Mouse (Mus musculus) cerebral cortex, adult 2 months (tissue): ENCODE measurements around the gene Tsc22d4.

ENCODE experiments used
- WGBS: fragments of 180-500 bp; shearing (Covaris S2); methylation state at CpG from one replicate; pipeline ENCODE4 v1.1.7; 2018; 5-methylcytosine and 5-hydroxymethylcytosine counted together

The Tsc22d4 gene

DNA sequence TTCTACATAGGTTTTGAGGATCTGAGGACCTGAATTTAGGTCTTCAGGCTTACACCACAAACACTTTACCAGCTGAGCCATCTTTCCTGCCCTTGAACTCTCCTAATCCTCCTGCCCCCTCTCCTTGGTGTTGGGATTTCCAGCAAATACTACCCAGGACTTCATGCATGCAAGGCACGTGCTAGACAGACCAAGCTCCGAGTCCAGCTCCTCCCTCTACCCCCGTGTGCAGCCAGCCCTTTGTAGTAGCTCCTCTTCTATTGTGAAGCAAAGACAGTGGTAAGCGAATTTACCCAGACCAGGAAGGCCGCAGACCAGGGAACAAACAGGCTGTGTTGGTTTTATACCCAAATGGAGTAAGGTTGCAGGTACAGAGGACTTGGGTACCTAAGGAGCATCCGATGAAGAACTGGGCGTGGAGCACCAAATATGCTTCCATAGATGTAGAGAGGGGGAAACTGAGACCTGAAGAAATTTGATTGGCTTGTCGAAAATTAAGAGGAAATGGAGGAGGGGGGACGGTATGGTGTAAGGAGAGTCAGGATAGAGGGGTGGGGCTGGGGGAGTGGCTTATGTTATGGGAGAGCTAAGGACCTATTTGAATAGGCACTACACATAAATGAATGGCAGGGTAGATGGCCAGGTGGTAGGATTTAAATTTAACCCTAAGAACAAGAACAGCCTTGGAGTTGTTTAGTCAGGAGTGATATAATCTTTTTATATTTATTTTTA, 19.2 kb downstream of the Tsc22d4 start:
- whole genome bisulfite sequencing: 70% methylated on average over 9 of the region's 9 CpGs

GRCm38 (mm10) chr5:137766270-137766669, 20.7 kb downstream of the Tsc22d4 start:
- WGBS: 66% methylated on average over 3 of the region's 3 CpGs

- 36% methylated on average over 1 of the region's 1 CpGs for WGBS
Observed at GRCm38 (mm10) chr5:137768475-137768874, 22.9 kb downstream of the Tsc22d4 start.

- WGBS: 47% methylated on average over 2 of the region's 2 CpGs
Observed at GRCm38 (mm10) chr5:137770709-137771108, 25.2 kb downstream of the Tsc22d4 start.

DNA sequence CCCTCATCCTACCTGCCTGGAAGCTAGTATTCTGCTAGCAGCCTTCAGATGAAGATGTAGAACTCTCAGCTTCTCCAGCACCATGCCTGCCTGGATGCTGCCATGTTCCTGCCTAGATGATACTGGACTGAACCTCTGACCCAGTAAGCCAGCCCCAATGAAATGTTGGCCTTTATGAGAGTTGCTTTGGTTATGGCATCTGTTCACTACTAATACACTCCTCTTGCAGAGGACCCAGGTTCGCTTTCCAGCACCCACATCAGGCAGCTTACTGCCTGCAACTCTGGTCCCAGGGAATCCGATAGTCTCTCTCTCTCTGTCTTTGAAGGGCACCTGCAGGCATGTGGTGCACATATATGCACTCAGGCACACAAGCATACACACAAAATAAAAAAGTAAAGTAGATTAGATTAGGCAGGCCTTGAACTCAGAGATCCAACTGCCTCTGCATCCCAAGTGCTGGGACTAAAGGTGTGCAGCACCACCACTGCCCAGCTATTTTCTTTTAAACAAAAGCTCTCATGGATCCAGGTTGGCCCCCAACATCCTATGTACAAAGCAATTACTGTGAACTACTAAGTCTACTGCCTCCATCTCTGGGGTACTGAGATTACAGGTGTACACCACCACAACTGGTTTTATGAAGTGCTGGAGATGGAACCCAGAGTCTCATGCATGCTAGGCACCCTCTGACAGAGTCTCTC, 30.2 kb downstream of the Tsc22d4 start:
- 99% methylated on average over 2 of the region's 2 CpGs for WGBS

DNA sequence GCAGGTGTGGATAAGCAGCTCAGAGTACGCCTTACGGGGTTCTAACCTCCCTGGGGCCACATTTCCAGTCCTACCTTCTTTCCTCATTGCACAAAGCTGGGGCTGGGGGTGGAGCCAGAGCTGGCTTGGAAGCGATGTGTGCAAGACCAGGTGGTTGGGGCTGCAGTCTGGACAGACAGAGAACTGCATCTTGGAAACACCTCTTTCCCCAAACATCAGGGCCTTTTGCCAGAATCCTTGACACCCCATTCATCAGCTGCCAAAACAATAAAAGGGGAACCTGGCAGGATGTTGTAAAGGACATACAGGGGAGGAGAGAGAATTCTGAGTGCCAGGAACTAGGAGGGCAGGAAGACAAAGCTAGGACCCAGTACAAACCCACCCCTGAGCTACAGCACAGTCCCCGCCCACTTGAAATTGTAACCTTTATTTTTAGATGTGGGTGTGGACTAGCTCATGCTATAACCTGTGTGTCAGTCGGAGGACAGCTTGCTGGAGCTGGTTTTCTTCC, 30.9 kb downstream of the Tsc22d4 start:
- 33% methylated on average over 5 of the region's 5 CpGs for WGBS

DNA sequence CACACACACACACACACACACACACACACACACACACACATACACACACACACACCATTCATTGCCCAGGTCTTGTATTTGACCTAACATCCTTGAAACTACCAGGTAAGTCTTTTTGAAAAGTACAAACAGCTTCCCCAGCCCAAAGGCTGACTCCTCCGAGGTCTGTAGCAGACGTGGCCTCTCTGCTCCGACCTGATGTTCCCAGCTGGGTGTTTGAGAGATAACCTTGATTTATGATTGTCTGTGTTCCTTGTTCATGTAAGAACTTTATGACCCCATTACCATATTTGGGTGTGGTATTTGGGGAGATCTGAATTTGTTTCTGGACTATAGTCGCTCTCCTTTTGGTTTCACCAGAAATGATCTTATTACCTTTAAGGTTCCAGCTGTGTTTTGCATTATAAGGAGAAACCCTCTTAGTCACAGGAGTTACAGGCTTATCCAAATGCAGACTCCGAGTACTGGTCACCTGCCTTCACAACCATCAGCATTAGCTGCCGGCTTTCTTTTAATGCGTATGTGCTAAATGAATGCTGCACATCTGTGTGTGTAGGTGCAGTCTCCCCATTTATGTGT, 31.8 kb downstream of the Tsc22d4 start:
- 90% methylated on average over 7 of the region's 7 CpGs for WGBS

GRCm38 (mm10) chr5:137778635-137779034, 33.1 kb downstream of the Tsc22d4 start, which contains the start of gene Ppp1r35:
Gene Ppp1r35 (plus strand): TSS chr5:137778849.
- WGBS: 0% methylated on average over 31 of the region's 31 CpGs

- WGBS: 1% methylated on average over 83 of the region's 83 CpGs
Observed at GRCm38 (mm10) chr5:137779053-137779933, 33.8 kb downstream of the Tsc22d4 start.

- 89% methylated on average over 7 of the region's 7 CpGs for WGBS
Observed at GRCm38 (mm10) chr5:137781661-137782060, 36.1 kb downstream of the Tsc22d4 start.

DNA sequence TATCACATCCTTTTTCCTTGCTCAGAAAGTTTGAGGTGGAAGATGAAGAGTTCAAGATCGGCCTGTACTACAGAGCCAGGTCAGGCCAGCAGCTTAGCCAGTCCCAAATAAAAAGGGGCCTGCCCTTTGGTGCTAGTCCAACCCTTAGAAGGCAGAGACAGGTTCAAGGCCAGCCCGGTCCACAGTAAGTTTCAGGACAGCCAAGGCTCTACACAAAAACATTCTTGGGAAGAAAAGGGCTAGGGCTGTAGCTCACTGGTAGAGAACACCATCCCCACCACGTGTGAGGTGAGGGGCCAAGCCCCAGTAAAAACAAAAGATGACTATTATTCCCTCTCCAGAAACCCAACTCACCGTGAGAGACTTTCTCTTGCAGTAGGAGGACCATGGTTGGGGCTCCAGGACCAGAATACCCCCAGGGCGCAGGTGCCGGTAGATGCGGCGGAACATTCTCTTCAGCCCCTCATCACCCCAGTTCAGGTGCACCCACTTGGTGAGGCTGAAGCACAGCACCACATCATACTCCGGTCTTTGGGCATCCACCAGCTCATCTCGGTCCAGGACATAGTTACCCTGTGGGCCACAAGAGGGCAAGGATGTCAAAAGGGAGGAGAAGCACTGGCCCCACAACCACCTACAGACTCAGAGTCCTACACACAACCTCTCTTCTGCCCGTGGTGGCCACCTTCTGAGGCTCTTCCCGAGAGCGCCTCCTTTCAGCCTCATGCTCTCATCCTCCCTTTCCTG, 37.4 kb downstream of the Tsc22d4 start:
- 74% methylated on average over 13 of the region's 13 CpGs for WGBS

DNA sequence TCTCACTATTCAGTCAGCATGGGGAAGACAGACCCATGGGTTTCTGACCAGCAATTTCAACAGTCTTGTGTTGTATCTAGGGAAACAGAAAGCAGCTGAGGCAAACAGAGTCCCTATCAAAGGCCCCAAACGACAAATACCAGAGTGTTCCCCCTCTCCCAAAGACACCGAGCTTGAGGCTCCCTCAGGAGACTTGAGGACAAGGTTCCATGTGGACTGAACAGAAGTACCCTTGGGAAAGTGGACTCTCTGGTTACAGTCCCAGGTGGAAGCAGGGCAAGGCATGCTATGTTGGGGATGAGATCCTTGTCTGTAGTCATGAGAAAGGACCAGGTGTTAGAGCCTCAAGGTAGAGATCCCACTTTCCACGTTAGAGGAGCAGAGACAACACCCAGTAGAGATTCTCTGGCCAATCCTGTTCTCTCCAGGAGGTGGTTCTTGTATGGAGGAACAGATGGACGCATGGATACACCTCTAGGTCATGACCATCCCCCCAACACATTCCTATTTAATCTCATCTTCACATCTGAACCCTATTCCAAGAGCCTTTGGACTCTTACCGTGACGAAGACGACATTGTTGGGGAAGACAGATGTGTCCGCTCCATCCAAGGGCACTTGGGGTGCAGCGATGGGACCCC, 38.5 kb downstream of the Tsc22d4 start:
- WGBS: 60% methylated on average over 9 of the region's 9 CpGs

DNA sequence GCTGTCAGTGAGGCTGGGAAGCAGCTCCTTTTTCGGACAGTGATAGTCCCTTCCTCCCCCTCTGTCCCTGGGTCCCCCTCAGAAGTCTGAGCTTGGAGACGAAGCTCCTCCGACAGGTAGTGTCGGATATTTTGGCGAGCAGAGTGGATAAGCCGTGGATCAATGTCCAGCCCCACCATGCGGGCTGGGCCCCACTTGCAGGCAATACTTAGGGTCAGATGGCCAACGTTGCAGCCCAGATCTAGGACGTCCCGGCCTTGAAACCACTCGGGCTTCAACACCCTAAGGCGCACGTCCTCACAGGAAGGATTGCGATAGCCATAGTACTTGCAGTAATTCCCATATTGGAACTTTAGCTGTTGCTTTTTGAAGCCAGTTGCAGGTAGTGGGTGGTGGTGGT, 39.0 kb downstream of the Tsc22d4 start:
- WGBS: 72% methylated on average over 14 of the region's 14 CpGs

- 2% methylated on average over 61 of the region's 62 CpGs for WGBS
Observed at GRCm38 (mm10) chr5:137785164-137786031, 39.9 kb downstream of the Tsc22d4 start.

DNA sequence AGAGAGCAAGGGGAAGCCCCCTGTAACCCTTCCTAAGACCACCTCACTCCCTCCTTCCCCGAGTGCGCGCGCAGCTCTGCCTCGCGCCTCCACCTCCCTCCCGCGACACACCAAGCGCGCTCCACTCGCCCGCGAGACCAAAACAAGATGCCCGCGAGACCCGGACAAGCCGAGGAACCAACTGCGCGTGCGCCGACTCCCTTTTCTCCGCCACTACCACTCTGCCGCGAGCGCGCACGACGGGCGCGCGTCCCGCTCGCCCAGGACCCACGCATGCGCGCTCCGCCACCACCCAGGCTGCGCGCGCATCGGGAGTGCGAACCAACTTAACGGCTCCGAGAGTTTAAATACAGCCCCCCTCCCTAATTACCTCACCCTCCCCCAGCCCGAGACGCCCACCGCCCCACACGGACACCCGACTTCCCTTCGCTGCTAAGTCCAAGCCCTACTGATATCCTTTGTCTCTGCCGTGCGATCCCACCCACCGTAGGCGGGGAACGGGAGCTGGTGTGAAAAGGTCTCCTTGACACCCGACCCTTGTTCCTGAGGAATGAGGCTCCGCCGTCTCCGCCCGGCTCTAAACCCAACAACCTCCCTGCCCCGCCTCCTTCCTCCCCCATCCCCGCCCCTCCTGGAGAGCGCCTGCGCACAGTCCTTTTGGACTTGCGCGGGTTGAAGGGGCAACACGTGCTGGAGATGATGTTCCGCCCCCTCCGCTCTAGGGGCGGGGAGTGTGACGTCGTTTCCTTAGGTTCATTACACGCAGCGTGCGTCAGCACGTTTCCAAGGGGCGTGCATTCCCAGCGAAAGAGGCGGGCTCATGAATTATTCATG, 40.8 kb downstream of the Tsc22d4 start:
- under 1% methylated on average over 79 of the region's 79 CpGs for WGBS

DNA sequence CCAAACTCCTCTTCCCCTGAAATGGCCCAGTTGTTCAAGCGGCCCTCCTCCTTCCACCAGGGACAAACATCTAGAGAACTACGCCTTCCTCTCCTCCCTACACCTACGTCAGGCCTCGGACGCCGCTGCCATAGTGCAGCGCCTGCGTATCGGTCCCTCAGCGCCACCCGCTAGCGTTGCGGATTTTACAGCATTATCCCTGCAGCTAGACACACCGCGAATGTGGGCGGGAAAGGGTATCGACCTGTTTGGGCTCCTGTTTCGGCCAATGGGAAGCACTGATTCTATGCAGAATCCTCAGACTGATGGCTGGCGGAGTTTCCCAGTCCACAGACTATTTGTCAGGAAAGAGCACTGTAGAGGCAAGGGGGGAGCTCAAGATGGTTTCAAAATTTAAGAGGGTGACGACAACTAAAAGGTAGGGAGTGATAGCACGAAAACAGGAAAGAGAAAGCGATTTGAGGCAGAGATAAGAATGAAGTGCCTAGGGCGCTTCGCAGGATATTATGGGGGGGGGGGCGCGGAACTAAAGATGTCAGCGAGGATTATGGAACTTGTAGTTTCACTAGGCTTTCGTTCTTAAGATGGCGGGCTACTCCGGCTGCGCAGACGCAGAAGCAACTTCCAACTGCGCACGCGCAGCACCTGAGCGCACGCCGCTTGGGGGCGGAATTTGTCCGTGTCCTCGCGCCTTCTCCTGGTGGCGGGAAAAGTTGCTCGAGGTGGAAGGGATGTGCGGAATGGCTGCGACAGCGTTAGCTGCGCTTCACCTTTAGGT, 41.8 kb downstream of the Tsc22d4 start, which contains the start of the genes Mepce and Zcwpw1:
TSS of gene Mepce (minus strand) at position 505 of the 778 bp plus-strand sequence.
TSS of gene Zcwpw1 (plus strand) at position 648 of the 778 bp plus-strand sequence.
- WGBS: under 1% methylated on average over 48 of the region's 48 CpGs

GRCm38 (mm10) chr5:137788171-137788570, 42.6 kb downstream of the Tsc22d4 start:
- WGBS: 70% methylated on average over 24 of the region's 24 CpGs
